Mouse (Mus musculus) ES-Bruce4 (cell line): ENCODE measurements at regions not wholly inside any gene's neighbourhood (a gene's known extent, or its start where the extent isn't known, plus 50 kb on each side); places are given as distances from the start of the nearest gene placed in this dataset.

Experiments
- H3K27ac ChIP-seq: 2 replicates; pipeline ENCODE4 v1.5.1; 2012; ENCODE audit warnings: low read length, inconsistent platforms; ENCODE audit not compliant: insufficient read depth
- H3K27me3 ChIP-seq: 2 replicates; pipeline ENCODE4 v1.6.1; 2012; ENCODE audit warnings: mild to moderate bottlenecking, low read length, inconsistent platforms; ENCODE audit not compliant: control insufficient read depth, poor library complexity, insufficient read depth, severe bottlenecking
- H3K36me3 ChIP-seq: 2 replicates; pipeline ENCODE4 v1.6.1; 2012; ENCODE audit warnings: inconsistent platforms, mild to moderate bottlenecking, low read length, moderate library complexity; ENCODE audit not compliant: control insufficient read depth, poor library complexity, insufficient read depth, severe bottlenecking
- H3K4me1 ChIP-seq: one replicate; pipeline ENCODE4 v1.8.1; 2011; ENCODE audit warnings: low read length; ENCODE audit not compliant: control insufficient read depth, insufficient read depth
- H3K4me3 ChIP-seq: 2 replicates; pipeline ENCODE4 v1.5.1; 2011; ENCODE audit warnings: low read depth, mild to moderate bottlenecking, low read length
- H3K9ac ChIP-seq: 2 replicates; pipeline ENCODE4 v1.6.1; 2012; ENCODE audit warnings: low read depth, mild to moderate bottlenecking, inconsistent platforms; ENCODE audit not compliant: poor library complexity, severe bottlenecking
- H3K9me3 ChIP-seq: replicated peaks from 2 replicates; pipeline ENCODE4 v1.6.1; 2012; ENCODE audit warnings: mild to moderate bottlenecking, low read length, inconsistent platforms; ENCODE audit not compliant: control insufficient read depth, poor library complexity, insufficient read depth, severe bottlenecking
- CTCF ChIP-seq: IDR thresholded peaks from one replicate; pipeline ENCODE4 v1.8.1; 2011; ENCODE audit warnings: low read depth, low read length
- EP300 ChIP-seq: IDR thresholded peaks from 2 replicates; pipeline ENCODE4 v1.6.1; 2011; ENCODE audit warnings: low read depth, low read length; ENCODE audit not compliant: insufficient read depth
- POLR2A ChIP-seq: IDR thresholded peaks from one replicate; pipeline ENCODE4 v1.8.1; 2011; ENCODE audit warnings: low read length; ENCODE audit not compliant: insufficient read depth

DNA sequence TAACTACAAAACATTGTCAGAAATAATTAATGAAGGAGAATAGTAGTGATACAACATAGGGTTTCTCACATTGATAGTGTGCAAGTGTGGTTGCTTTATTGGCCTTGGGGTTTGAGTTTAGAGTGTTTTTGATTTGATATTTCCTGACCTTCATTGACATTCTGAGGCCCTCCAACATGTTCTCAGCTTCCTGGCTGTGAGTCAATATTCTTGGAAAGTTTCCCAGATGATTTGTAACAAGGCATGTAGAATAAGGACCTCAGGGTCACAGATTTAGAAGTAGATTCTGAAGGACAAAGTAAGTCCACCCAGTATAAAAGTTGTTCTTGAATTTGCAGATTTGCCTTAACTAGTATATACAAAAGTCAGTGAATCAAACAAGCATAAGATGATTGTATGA, 969.7 kb upstream of the Pcdh9 start:
- no peak overlapping the region for H3K9ac ChIP-seq
- H3K4me1 ChIP-seq, result no peaks in the 10 kb centered on the region
- no peaks in the 10 kb centered on the region for H3K9me3 ChIP-seq
- H3K4me3 ChIP-seq, result no peak overlapping the region
- H3K27ac ChIP-seq, result no peak overlapping the region
- no peaks in the 10 kb centered on the region for H3K36me3 ChIP-seq
- no peaks in the 10 kb centered on the region for H3K27me3 ChIP-seq
- no peak for TF ChIP-seq CTCF
- no peak for TF ChIP-seq EP300
- TF ChIP-seq POLR2A, result no peak

- Histone ChIP-seq H3K27me3 (no peaks in the 10 kb centered on the region), H3K9ac (no peak overlapping the region), H3K27ac (no peak overlapping the region), H3K4me1 (no peaks in the 10 kb centered on the region), H3K36me3 (no peaks in the 10 kb centered on the region), H3K4me3 (no peak overlapping the region), H3K9me3 (no peaks in the 10 kb centered on the region)
- no peak for TF ChIP-seq EP300
- TF ChIP-seq POLR2A, result no peak
- TF ChIP-seq CTCF, result no peak
These were observed 978.5 kb upstream of the Pcdh9 start for GRCm38 (mm10) chr14:94869011-94869410.

DNA sequence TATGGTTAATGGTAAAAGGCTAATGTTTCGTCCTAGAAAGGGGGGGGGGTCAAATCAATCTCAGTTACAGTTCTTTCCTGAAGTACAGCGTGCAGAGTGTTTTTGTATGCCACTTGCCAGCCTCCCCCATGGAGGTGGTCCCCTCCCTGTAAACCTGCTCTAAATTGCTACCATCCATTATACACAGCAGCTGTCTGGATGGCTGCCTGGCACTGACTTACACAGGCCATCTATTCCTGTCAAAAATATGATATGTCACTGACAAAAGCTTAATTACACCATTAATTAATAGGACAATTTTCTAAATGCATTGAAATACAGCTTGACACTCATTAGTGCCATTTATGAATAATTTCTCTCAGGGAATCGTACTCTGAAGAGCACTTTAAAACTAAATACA, 995.0 kb upstream of the 4921530L21Rik start:
- Histone ChIP-seq H3K4me1 (no peaks in the 10 kb centered on the region), H3K4me3 (no peak overlapping the region), H3K9ac (no peak overlapping the region)

DNA sequence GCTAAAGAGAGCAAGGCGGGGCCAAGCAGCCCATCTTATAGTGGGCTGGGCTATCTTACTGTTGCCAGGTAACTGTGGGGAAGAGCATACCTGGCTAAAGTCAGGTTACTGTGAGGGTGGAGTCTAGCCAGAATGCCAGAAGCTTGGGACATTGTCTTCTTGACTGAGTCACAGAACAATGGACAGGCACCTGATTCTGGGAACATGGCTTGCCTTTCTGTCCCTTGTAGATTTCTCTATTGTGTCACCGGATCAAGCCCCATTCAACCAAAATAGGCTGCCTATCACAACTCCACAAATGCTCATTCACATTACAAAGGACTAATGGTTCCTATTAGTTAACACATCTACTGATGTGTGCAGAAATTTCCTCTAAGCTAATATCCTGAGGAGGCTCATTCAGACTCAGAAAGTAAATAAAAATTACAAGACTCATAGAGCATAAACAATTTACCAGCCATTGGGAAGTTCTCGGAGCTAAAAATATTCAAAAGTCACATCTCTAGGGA, 985.7 kb upstream of the 4921530L21Rik start:
- TF ChIP-seq EP300 (0 out of 2 replicates have a peak, but pooled peaks have one; percentile 17), CTCF (no peak)
- no peak overlapping the region for H3K4me3 ChIP-seq
- H3K27me3 ChIP-seq, result no peaks in the 10 kb centered on the region
- no peaks in the 10 kb centered on the region for H3K36me3 ChIP-seq
- H3K9me3 ChIP-seq, result no peaks in the 10 kb centered on the region
- H3K27ac ChIP-seq, result no peak overlapping the region
- no peak overlapping the region for H3K9ac ChIP-seq
- peaks cover 1% of the 10 kb centered on the region for H3K4me1 ChIP-seq

More for the DNA sequence above, 995.0 kb upstream of the 4921530L21Rik start:
- no peaks in the 10 kb centered on the region for H3K27me3 ChIP-seq
- no peak overlapping the region for H3K27ac ChIP-seq
- H3K9me3 ChIP-seq, result no peaks in the 10 kb centered on the region
- TF ChIP-seq CTCF, result no peak
- TF ChIP-seq EP300, result no peak
- no peak for TF ChIP-seq POLR2A
- H3K36me3 ChIP-seq, result no peaks in the 10 kb centered on the region

- Histone ChIP-seq H3K27ac (no peak overlapping the region), H3K9ac (no peak overlapping the region), H3K27me3 (no peaks in the 10 kb centered on the region), H3K4me3 (no peak overlapping the region), H3K36me3 (no peaks in the 10 kb centered on the region), H3K4me1 (peaks cover 1% of the 10 kb centered on the region), H3K9me3 (no peaks in the 10 kb centered on the region)
- TF ChIP-seq POLR2A, result no peak
- TF ChIP-seq CTCF, result no peak
- no peak for TF ChIP-seq EP300
These were observed 982.3 kb upstream of the 4921530L21Rik start for GRCm38 (mm10) chr14:94898667-94899281.

DNA sequence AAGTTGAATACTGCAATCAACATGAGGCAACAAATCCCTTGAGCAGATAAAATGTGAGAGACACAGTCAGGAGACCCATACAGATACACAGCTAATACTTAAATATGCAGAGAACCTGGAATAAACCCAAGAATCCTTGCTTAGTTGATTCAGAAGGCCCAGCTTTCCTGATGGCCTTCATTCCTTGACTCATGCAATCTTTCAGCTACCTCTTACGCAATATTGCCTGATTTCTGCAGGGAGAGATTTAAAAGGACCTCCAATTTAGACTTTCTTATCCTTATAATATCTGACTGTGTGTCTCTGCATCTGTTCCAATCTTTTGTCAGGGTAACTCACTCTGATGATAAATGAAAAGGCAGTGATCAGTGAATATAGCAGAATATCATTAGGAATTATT, 968.7 kb upstream of the 4921530L21Rik start:
- Histone ChIP-seq H3K27ac (no peak overlapping the region), H3K9me3 (no peaks in the 10 kb centered on the region), H3K4me3 (no peak overlapping the region), H3K4me1 (no peaks in the 10 kb centered on the region), H3K9ac (no peak overlapping the region), H3K36me3 (no peaks in the 10 kb centered on the region), H3K27me3 (no peaks in the 10 kb centered on the region)
- TF ChIP-seq POLR2A (no peak), CTCF (no peak), EP300 (no peak)
